Mouse (Mus musculus) kidney, embryonic 14.5 days (tissue): ENCODE measurements at regions not wholly inside any gene's neighbourhood (a gene's known extent, or its start where the extent isn't known, plus 50 kb on each side); places are given as distances from the start of the nearest gene placed in this dataset.

ENCODE experiments used
- ATAC-seq: fragments of 200-750 bp; cut with Nextera tagmentation; 2 replicates; pipeline ENCODE4 v1.8.0; 2017; ENCODE audit warnings: moderate number of reproducible peaks, mild to moderate bottlenecking, moderate TSS enrichment, moderate library complexity; ENCODE audit not compliant: low FRiP score, low TSS enrichment
- H3K27ac ChIP-seq: fragments of 300-500 bp; sonication (generic); 2 replicates; pipeline ENCODE4 v1.5.1; 2014; ENCODE audit warnings: low read depth, mild to moderate bottlenecking, low read length, moderate library complexity, mixed read lengths
- H3K27me3 ChIP-seq: fragments of 300-500 bp; sonication (generic); 2 replicates; pipeline ENCODE4 v1.6.1; 2014; ENCODE audit warnings: mild to moderate bottlenecking, low read length; ENCODE audit not compliant: control insufficient read depth, insufficient read depth
- H3K36me3 ChIP-seq: fragments of 300-500 bp; sonication (generic); 2 replicates; pipeline ENCODE4 v1.6.1; 2014; ENCODE audit warnings: low read length, mixed read lengths; ENCODE audit not compliant: control insufficient read depth, insufficient read depth
- H3K4me1 ChIP-seq: fragments of 300-500 bp; sonication (generic); 2 replicates; pipeline ENCODE4 v1.6.1; 2014; ENCODE audit warnings: low read length, mixed read lengths; ENCODE audit not compliant: control insufficient read depth, insufficient read depth
- H3K4me2 ChIP-seq: fragments of 300-500 bp; sonication (generic); replicated peaks from 2 replicates; pipeline ENCODE4 v1.6.1; 2014; ENCODE audit warnings: low read depth, mild to moderate bottlenecking, low read length
- H3K4me3 ChIP-seq: fragments of 300-500 bp; sonication (generic); 2 replicates; pipeline ENCODE4 v1.5.1; 2014; ENCODE audit warnings: mild to moderate bottlenecking, low read length
- H3K9ac ChIP-seq: fragments of 300-500 bp; sonication (generic); 2 replicates; pipeline ENCODE4 v1.6.1; 2014; ENCODE audit warnings: low read depth, mild to moderate bottlenecking, low read length, moderate library complexity
- H3K9me3 ChIP-seq: fragments of 300-500 bp; sonication (generic); 2 replicates; pipeline ENCODE4 v1.6.1; 2016; ENCODE audit warnings: low read length; ENCODE audit not compliant: control insufficient read depth
- WGBS: fragments of 180-500 bp; shearing (Covaris S2); extraction: QIAGEN DNeasy Blood & Tissue Kit; methylation state at CpG from one replicate; pipeline ENCODE4 v1.1.7; 2014; 5-methylcytosine and 5-hydroxymethylcytosine counted together

- Histone ChIP-seq H3K4me2 (no peak overlapping the region), H3K27me3 (no peaks in the 10 kb centered on the region), H3K4me1 (no peaks in the 10 kb centered on the region), H3K4me3 (no peak overlapping the region), H3K9me3 (no peaks in the 10 kb centered on the region), H3K36me3 (no peaks in the 10 kb centered on the region), H3K9ac (no peak overlapping the region), H3K27ac (no peak overlapping the region)
- WGBS = 5% methylated on average over 1 of the region's 1 CpGs
- ATAC-seq = no peak
Observed at GRCm38 (mm10) chr4:125289709-125290108, 162.1 kb upstream of the Zc3h12a start.

GRCm38 (mm10) chr4:125289031-125289449 lies 161.4 kb upstream of the Zc3h12a start:
- Histone ChIP-seq H3K4me2 (no peak overlapping the region), H3K36me3 (no peaks in the 10 kb centered on the region), H3K4me3 (no peak overlapping the region), H3K27me3 (no peaks in the 10 kb centered on the region), H3K9me3 (no peaks in the 10 kb centered on the region), H3K9ac (no peak overlapping the region), H3K4me1 (no peaks in the 10 kb centered on the region), H3K27ac (no peak overlapping the region)
- ATAC-seq = no peak
- WGBS = 63% methylated on average over 6 of the region's 6 CpGs

- Histone ChIP-seq H3K36me3 (no peaks in the 10 kb centered on the region), H3K9me3 (no peaks in the 10 kb centered on the region), H3K4me2 (no peak overlapping the region), H3K9ac (no peak overlapping the region), H3K27me3 (peaks cover 15% of the 10 kb centered on the region; the same call in 1 of the 2 replicates), H3K4me3 (no peak overlapping the region), H3K27ac (no peak overlapping the region), H3K4me1 (0 out of 2 replicates have a peak, but pooled peaks cover 3% of the 10 kb centered on the region)
- no peak for ATAC-seq
- WGBS = 23% methylated on average over 8 of the region's 8 CpGs
Observed at GRCm38 (mm10) chr4:125282974-125283319, 155.3 kb upstream of the Zc3h12a start.

- no peak overlapping the region for H3K4me2 ChIP-seq
- no peak overlapping the region for H3K9ac ChIP-seq
- peak; percentile 66 for ATAC-seq
- H3K4me3 ChIP-seq = no peak overlapping the region
- 10% methylated on average over 21 of the region's 21 CpGs for WGBS
- H3K27me3 ChIP-seq = peaks cover 15% of the 10 kb centered on the region; the same call in 1 of the 2 replicates
- H3K36me3 ChIP-seq = no peaks in the 10 kb centered on the region
- H3K27ac ChIP-seq = no peak overlapping the region
- no peaks in the 10 kb centered on the region for H3K9me3 ChIP-seq
- 0 out of 2 replicates have a peak, but pooled peaks cover 3% of the 10 kb centered on the region for H3K4me1 ChIP-seq
Observed at GRCm38 (mm10) chr4:125282154-125282973, 154.7 kb upstream of the Zc3h12a start.

GRCm38 (mm10) chr4:125279165-125279564 lies 151.5 kb upstream of the Zc3h12a start:
- peaks cover 35% of the 10 kb centered on the region; the same call in 1 of the 2 replicates for H3K27me3 ChIP-seq
- H3K36me3 ChIP-seq = no peaks in the 10 kb centered on the region
- H3K9ac ChIP-seq = no peak overlapping the region
- H3K4me2 ChIP-seq = no peak overlapping the region
- ATAC-seq = peak; percentile 84
- WGBS = 2% methylated on average over 7 of the region's 7 CpGs
- H3K27ac ChIP-seq = no peak overlapping the region
- H3K4me3 ChIP-seq = no peak overlapping the region
- 0 out of 2 replicates have a peak, but pooled peaks cover 3% of the 10 kb centered on the region for H3K4me1 ChIP-seq
- no peaks in the 10 kb centered on the region for H3K9me3 ChIP-seq

GRCm38 (mm10) chr4:125276861-125277260 lies 149.2 kb upstream of the Zc3h12a start:
- no peak overlapping the region for H3K27ac ChIP-seq
- no peak overlapping the region for H3K4me3 ChIP-seq
- H3K36me3 ChIP-seq = no peaks in the 10 kb centered on the region
- 0 out of 2 replicates have a peak, but pooled peaks cover 3% of the 10 kb centered on the region for H3K4me1 ChIP-seq
- WGBS = 72% methylated on average over 6 of the region's 6 CpGs
- H3K27me3 ChIP-seq = peaks cover 30% of the 10 kb centered on the region; the same call in 1 of the 2 replicates
- H3K9ac ChIP-seq = no peak overlapping the region
- ATAC-seq = no peak
- no peak overlapping the region for H3K4me2 ChIP-seq
- no peaks in the 10 kb centered on the region for H3K9me3 ChIP-seq

GRCm38 (mm10) chr4:125275259-125275658 lies 147.6 kb upstream of the Zc3h12a start:
- Histone ChIP-seq H3K36me3 (no peaks in the 10 kb centered on the region), H3K27ac (no peak overlapping the region), H3K4me2 (no peak overlapping the region), H3K4me3 (no peak overlapping the region), H3K27me3 (peaks cover 24% of the 10 kb centered on the region; the same call in 1 of the 2 replicates), H3K4me1 (0 out of 2 replicates have a peak, but pooled peaks cover 3% of the 10 kb centered on the region), H3K9me3 (no peaks in the 10 kb centered on the region), H3K9ac (no peak overlapping the region)
- no peak for ATAC-seq
- WGBS = under 1% methylated on average over 13 of the region's 13 CpGs

- Histone ChIP-seq H3K27ac (no peak overlapping the region), H3K9me3 (no peaks in the 10 kb centered on the region), H3K4me3 (no peak overlapping the region), H3K4me2 (no peak overlapping the region), H3K27me3 (peaks cover 17% of the 10 kb centered on the region; the same call in 1 of the 2 replicates), H3K36me3 (no peaks in the 10 kb centered on the region), H3K9ac (no peak overlapping the region), H3K4me1 (no peaks in the 10 kb centered on the region)
- 78% methylated on average over 14 of the region's 14 CpGs for WGBS
- no peak for ATAC-seq
Observed at GRCm38 (mm10) chr4:125270951-125271350, 143.3 kb upstream of the Zc3h12a start.

- H3K4me2 ChIP-seq = no peak overlapping the region
- no peak overlapping the region for H3K27ac ChIP-seq
- no peaks in the 10 kb centered on the region for H3K4me1 ChIP-seq
- no peak overlapping the region for H3K4me3 ChIP-seq
- H3K9me3 ChIP-seq = no peaks in the 10 kb centered on the region
- H3K36me3 ChIP-seq = no peaks in the 10 kb centered on the region
- ATAC-seq = no peak
- H3K27me3 ChIP-seq = peaks cover 3% of the 10 kb centered on the region; the same call in 1 of the 2 replicates
- 68% methylated on average over 1 of the region's 1 CpGs for WGBS
- H3K9ac ChIP-seq = no peak overlapping the region
Observed at GRCm38 (mm10) chr4:125266212-125266611, 138.6 kb upstream of the Zc3h12a start.
